Mouse (Mus musculus) lung, embryonic 16.5 days (tissue): ENCODE results near the gene Pde1b. TPM values are rescaled to one million over a fixed set of nuclear protein-coding genes. Genes with fewer than 3 reads are reported as not detected.

Experiments
- ATAC-seq: fragments of 200-750 bp; cut with Nextera tagmentation; 2 replicates; pipeline ENCODE4 v1.8.0; 2017; ENCODE audit warnings: low read depth, mild to moderate bottlenecking, moderate library complexity
- H3K27ac ChIP-seq: fragments of 300-500 bp; sonication (generic); 2 replicates; pipeline ENCODE4 v1.5.1; 2014; ENCODE audit warnings: mild to moderate bottlenecking, control low read depth, low read length
- H3K27me3 ChIP-seq: fragments of 300-500 bp; sonication (generic); 2 replicates; pipeline ENCODE4 v1.6.1; 2014; ENCODE audit warnings: low read depth, low read length, mixed read lengths; ENCODE audit not compliant: control insufficient read depth, insufficient read depth
- H3K36me3 ChIP-seq: fragments of 300-500 bp; sonication (generic); 2 replicates; pipeline ENCODE4 v1.6.1; 2014; ENCODE audit warnings: low read length; ENCODE audit not compliant: control insufficient read depth, insufficient read depth
- H3K4me1 ChIP-seq: fragments of 300-500 bp; sonication (generic); replicated peaks from 2 replicates; pipeline ENCODE4 v1.6.1; 2014; ENCODE audit warnings: low read length, mixed read lengths; ENCODE audit not compliant: control insufficient read depth, insufficient read depth
- H3K4me2 ChIP-seq: fragments of 300-500 bp; sonication (generic); 2 replicates; pipeline ENCODE4 v1.6.1; 2014; ENCODE audit warnings: low read depth, low read length, control low read depth
- H3K4me3 ChIP-seq: fragments of 300-500 bp; sonication (generic); 2 replicates; pipeline ENCODE4 v1.5.1; 2014; ENCODE audit warnings: mild to moderate bottlenecking, low read length, control low read depth
- H3K9ac ChIP-seq: fragments of 300-500 bp; sonication (generic); 2 replicates; pipeline ENCODE4 v1.6.1; 2014; ENCODE audit warnings: low read length, control low read depth
- H3K9me3 ChIP-seq: fragments of 300-500 bp; sonication (generic); 2 replicates; pipeline ENCODE4 v1.6.1; 2016; ENCODE audit warnings: low read length; ENCODE audit not compliant: control insufficient read depth
- WGBS: fragments of 180-500 bp; shearing (Covaris S2); extraction: QIAGEN DNeasy Blood & Tissue Kit; methylation state at CpG from one replicate; pipeline ENCODE4 v1.1.7; 2014; 5-methylcytosine and 5-hydroxymethylcytosine counted together
- polyA plus RNA-seq: library from polyadenylated mRNA; unstranded; fragments of >200 nt; fragmentation: Nextera tagmentation; extraction: Ambion mirVana; gene quantifications from 2 replicates; pipeline ENCODE4 v1.2.1, GENCODE M21; 2015

The Pde1b gene
- 2.3 and 2.8 TPM in 2 replicates for polyA plus RNA-seq

DNA sequence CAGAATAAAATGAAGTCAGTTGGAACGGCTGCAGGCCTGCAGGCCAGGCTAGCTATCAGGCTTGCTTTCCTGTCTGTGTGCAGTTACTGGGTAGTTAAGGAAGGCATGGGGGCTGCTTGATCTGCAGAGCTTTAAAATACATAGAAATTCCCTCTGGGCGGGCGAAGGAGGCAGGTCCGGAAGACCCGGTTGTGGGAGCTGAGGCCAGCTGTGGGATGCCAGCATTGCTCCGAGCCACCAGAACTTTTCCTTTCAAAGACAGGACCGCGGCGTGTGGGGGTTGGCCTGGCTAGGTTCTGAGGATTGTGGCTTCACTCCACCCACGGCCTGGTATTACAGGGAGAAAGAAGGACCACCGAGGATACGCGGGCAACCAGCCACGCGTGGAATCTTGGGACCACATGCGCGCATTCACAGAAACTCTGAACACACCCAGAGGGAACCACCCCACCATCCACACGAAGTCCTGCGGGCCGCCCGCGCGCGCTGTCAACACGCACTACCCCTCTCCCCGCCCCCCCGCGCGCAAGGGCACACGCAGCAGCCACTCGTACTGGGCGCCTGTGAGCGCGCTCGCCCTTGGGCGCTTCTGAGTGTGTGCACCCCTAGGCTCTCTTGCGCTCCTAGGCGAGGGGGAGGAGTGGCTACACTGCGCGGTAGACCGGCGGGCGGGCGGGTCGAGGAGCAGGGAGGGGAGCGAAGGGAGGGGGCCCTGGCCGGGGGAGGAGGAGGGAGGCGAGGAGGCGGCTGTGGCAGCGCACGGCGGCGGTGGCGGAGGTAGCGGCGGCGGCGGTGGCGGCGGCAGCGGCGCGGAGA, at the start of gene Pde1b:
Gene Pde1b, plus strand, starts transcription at position 600 of the 816 bp plus-strand sequence.
- Histone ChIP-seq H3K27me3 (peaks cover 31% of the 10 kb centered on the region), H3K27ac (no peak within 1 kb of the TSS)
- under 1% methylated on average over 48 of the region's 63 CpGs for WGBS

DNA sequence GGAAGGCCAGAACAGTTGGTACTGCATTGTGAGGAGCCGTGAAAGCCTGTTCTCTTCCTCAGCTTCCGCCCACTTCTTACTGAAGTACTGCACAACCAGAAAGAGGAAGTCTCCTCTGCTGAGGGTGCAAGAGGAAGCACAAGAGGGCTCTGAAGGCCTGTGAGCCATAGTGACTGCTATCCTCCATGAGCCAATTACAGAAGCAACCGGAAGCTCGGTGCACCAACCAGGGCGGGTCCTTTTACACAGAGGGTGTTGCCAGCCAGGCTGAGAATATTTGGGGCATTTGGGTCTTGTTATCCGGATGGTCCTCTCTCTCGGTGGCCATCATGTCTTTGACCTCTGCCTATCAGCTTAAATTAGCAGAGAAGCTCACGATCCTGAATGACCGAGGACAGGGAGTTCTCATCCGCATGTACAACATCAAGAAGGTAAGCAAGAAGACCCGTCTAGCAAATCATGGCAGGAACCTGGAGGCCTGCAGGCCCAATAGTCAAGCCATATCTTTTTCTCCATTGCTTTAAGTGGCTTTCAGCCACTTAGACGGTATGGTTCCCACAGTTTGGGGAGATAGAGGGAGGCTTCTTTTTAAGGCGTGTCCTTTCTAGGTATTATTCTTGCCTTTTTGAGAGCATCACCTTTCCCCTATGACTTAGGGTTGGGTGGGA, 49.1 kb upstream of the Pde1b start, which contains the start of gene Nckap1l:
Gene Nckap1l, plus strand, starts transcription at position 244 of the 668 bp plus-strand sequence.
- no peaks in the 10 kb centered on the region for H3K4me1 ChIP-seq
- no peaks in the 10 kb centered on the region for H3K9me3 ChIP-seq
- H3K4me2 ChIP-seq, result no peak within 1 kb of the TSS
- no peaks in the 10 kb centered on the region for H3K36me3 ChIP-seq
- no peak within 1 kb of the TSS; the same call in 1 of the 2 replicates for H3K4me3 ChIP-seq
- WGBS, result 80% methylated on average over 13 of the region's 13 CpGs
- no peak within 1 kb of the TSS for H3K27ac ChIP-seq
- no peaks in the 10 kb centered on the region for H3K27me3 ChIP-seq
- ATAC-seq, result no peak; the same call in 1 of the 2 replicates
- no peak within 1 kb of the TSS for H3K9ac ChIP-seq

More for the DNA sequence above, at the start of gene Pde1b:
- no peaks in the 10 kb centered on the region for H3K9me3 ChIP-seq
- ATAC-seq, result peak; percentile 96
- H3K4me2 ChIP-seq, result peak within 1 kb of the TSS; percentile 90
- H3K9ac ChIP-seq, result peak within 1 kb of the TSS; percentile 35
- H3K4me3 ChIP-seq, result peak within 1 kb of the TSS; percentile 50
- H3K4me1 ChIP-seq, result 0 out of 2 replicates have a peak, but pooled peaks cover 2% of the 10 kb centered on the region
- no peaks in the 10 kb centered on the region for H3K36me3 ChIP-seq

DNA sequence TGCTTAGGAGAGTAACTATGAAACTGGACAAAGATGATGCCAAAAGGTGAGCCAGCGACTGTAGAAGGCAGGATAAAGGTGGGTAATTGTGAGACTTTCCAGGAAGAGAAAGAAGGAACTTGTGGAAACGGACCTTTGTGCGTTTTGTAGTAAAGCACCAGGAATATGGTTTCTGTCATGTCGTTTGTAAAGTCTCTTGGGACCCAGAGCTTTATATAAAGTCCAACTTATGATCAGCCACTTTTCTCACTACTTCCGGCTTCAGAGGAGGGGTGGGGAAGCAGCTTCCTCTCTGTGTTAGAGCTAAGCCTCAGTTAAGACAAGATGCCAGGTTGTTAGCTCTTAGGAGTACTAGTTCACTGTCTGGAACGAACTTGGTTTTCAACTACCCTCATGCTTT, 48.4 kb upstream of the Pde1b start:
- Histone ChIP-seq H3K36me3 (no peaks in the 10 kb centered on the region), H3K4me1 (no peaks in the 10 kb centered on the region), H3K4me2 (no peak overlapping the region), H3K9ac (no peak overlapping the region), H3K9me3 (no peaks in the 10 kb centered on the region), H3K27ac (no peak overlapping the region), H3K4me3 (no peak overlapping the region), H3K27me3 (no peaks in the 10 kb centered on the region)
- no peak for ATAC-seq
- WGBS, result 73% methylated on average over 6 of the region's 6 CpGs

DNA sequence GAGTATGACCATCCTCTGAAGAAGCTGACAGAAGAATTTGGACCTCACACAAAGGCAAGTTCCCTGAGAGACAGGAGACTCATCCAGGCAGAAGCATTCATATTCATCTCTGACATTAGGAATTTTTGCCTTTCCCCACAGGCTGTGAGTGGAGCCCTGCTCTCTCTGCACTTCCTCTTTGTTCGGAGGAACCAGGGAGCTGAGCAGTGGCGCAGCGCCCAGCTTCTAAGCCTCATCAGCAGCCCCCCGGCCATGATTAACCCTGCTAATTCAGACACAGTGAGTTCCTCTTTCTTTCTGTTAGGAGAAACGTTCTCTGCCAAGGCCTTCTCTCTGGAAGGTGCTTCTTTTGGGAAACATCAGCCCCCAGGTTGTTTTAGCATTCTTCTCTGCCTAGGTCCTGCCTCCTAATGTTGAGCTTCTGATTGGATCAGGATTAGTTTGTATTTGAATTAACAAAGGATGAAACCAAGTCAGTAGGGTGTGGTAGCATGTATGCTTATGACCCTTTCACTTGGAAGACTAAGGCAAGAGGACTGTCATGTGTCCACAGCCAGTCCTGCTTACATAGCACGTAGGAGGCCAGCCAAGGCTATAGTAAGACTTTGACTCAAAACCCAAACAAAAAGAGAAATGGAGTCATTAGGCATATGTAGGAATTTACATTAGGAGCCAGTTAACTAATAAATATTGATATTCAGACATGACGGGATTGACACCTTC, 40.1 kb upstream of the Pde1b start:
- Histone ChIP-seq H3K4me1 (no peaks in the 10 kb centered on the region), H3K27ac (no peak overlapping the region), H3K4me3 (no peak overlapping the region), H3K4me2 (no peak overlapping the region), H3K36me3 (no peaks in the 10 kb centered on the region), H3K27me3 (no peaks in the 10 kb centered on the region), H3K9me3 (no peaks in the 10 kb centered on the region), H3K9ac (no peak overlapping the region)
- peak; percentile 43; the same call in 1 of the 2 replicates for ATAC-seq
- 54% methylated on average over 7 of the region's 7 CpGs for WGBS

DNA sequence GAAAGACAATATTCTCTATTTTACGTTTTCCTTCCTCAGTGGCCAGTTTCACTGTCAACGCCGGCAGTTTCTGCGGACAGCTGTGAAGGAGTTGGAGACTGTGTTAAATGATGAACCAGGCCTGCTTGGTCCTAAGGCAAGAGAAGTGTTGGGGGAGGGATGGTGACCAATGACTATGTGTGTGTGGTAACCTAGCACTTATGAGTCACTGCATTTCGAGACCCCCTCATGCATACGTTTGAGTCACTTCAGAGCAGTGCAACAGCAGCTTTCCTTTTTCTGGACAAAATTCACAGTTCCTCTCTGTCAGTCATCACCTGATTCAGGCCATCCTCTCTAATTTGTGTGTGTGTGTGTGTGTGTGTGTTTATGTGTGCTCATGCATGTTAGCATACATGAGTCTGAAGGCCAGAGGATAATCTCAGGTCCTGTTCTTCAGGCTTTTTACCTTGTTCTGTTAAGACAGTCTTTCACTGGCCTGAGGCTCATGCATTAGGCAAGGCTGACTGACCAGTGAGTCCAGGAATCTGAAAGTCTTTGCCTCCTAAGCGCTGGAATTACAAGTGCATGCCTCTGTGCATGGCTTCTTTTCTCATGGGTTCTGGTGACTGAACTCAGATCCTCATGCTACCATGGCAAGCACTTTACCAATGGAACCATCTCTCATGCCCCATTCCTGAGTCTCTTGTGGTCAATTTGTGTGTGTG, 31.2 kb upstream of the Pde1b start:
- WGBS, result 66% methylated on average over 7 of the region's 7 CpGs
- no peaks in the 10 kb centered on the region for H3K27me3 ChIP-seq

DNA sequence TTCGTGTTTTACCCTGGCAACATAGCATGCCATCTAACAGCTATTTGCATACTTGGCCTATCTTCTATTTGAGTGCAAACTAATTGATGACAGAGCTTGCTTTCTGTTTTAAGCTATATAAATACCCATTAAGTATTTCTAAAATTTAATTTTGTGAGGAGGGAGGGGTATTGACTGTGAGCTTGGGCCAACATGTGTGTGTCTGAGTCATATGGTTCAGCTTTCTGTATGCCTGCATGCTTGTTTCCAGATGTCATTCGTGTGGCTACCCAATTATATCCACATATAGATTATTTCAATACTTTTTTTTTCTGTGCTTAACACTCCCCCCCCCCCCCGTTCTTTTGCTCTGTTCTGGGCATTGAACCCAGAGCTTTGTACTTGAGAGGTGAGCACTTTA, 30.6 kb upstream of the Pde1b start:
- Histone ChIP-seq H3K4me2 (no peak overlapping the region), H3K9me3 (no peaks in the 10 kb centered on the region), H3K27ac (no peak overlapping the region), H3K4me3 (no peak overlapping the region), H3K4me1 (no peaks in the 10 kb centered on the region), H3K9ac (no peak overlapping the region), H3K27me3 (no peaks in the 10 kb centered on the region), H3K36me3 (no peaks in the 10 kb centered on the region)
- no peak for ATAC-seq
- 75% methylated on average over 3 of the region's 3 CpGs for WGBS

More for the DNA sequence above, 31.2 kb upstream of the Pde1b start:
- Histone ChIP-seq H3K9ac (no peak overlapping the region), H3K4me1 (no peaks in the 10 kb centered on the region), H3K9me3 (no peaks in the 10 kb centered on the region), H3K4me2 (no peak overlapping the region), H3K27ac (no peak overlapping the region), H3K36me3 (no peaks in the 10 kb centered on the region), H3K4me3 (no peak overlapping the region)
- ATAC-seq, result no peak

DNA sequence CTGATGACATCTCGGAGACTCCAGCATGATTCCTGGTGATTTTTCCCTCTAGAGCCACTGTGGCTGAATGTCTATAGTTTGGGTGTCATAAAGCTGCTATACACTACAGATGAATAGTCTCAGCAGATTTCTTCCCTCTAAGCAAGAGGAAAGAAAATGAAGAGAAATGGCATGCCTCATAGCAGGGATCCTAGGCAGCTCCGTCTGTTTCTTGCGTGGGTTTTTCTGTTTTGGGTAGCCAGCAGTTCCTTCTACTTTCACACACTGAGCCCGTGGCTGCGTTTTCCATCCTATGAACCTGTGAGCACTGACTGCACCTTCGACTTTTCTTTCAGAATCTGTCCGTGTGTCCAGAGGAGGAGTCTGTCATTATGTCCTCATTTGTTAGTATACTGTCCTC, 29.7 kb upstream of the Pde1b start:
- Histone ChIP-seq H3K4me1 (no peaks in the 10 kb centered on the region), H3K4me2 (no peak overlapping the region), H3K27ac (no peak overlapping the region), H3K27me3 (no peaks in the 10 kb centered on the region), H3K36me3 (no peaks in the 10 kb centered on the region), H3K9ac (no peak overlapping the region), H3K4me3 (no peak overlapping the region), H3K9me3 (no peaks in the 10 kb centered on the region)
- 78% methylated on average over 7 of the region's 7 CpGs for WGBS
- no peak for ATAC-seq

DNA sequence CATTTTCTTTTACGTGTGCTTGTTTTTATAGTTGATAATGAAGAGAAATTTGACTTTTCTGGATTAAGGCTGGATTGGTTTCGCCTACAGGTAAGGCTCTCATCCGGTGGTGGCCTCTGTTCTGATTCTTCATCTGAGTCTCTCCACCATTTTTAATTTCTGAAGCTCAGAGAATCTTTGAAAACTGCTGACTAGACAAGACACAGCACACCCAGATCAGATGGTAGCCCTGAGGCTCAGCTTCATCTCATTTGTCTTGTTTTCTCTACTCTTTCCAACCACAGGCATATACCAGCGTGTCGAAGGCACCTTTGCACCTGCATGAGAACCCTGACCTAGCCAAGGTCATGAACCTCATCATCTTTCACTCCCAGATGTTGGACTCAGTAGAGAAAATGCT, 29.1 kb upstream of the Pde1b start:
- Histone ChIP-seq H3K36me3 (no peaks in the 10 kb centered on the region), H3K9me3 (no peaks in the 10 kb centered on the region), H3K27ac (no peak overlapping the region), H3K4me3 (no peak overlapping the region), H3K27me3 (no peaks in the 10 kb centered on the region), H3K4me1 (no peaks in the 10 kb centered on the region), H3K4me2 (no peak overlapping the region), H3K9ac (no peak overlapping the region)
- no peak for ATAC-seq
- WGBS, result 82% methylated on average over 5 of the region's 5 CpGs
